Mouse (Mus musculus): Measurements from ENCODE around the gene Foxm1. TPM values are rescaled to one million over a fixed set of nuclear protein-coding genes. Genes with fewer than 3 reads are reported as not detected.

Foxm1 gene
- polyA plus RNA-seq, 1 experiment = 10.8 TPM

- Histone ChIP-seq H3K4me1 (ENCODE audit: control insufficient read depth, insufficient read depth, insufficient read length) (peaks cover 9% of the 10 kb centered on the region; the same call in 1 of the 2 replicates), H3K4me3 (ENCODE audit: extremely low read depth, insufficient read depth, insufficient read length) (no peak overlapping the region), H3K27ac (ENCODE audit: insufficient read depth, low read length) (no peak overlapping the region), H3K27me3 (ENCODE audit: control insufficient read depth, insufficient read depth, low read length) (no peaks in the 10 kb centered on the region), H3K36me3 (ENCODE audit: control insufficient read depth, insufficient read depth, low read length) (no peaks in the 10 kb centered on the region)
- DNase-seq (ENCODE audit: low read depth in 1 of 2, low spot score in 2 of 2) = no peak
- 90% methylated on average over 1 of the region's 1 CpGs for WGBS
- TF ChIP-seq POLR2A (IDR thresholded peaks at IDR 0.05; ENCODE audit: low read depth, low read length) = no peak
- TF ChIP-seq CTCF (IDR thresholded peaks at IDR 0.05; ENCODE audit: extremely low read depth, insufficient read depth, insufficient read length, insufficient replicate concordance) = no peak
These were observed 22.3 kb downstream of the Foxm1 start for GRCm38 (mm10) chr6:128385026-128385425.

GRCm38 (mm10) chr6:128389185-128389584 lies 26.4 kb downstream of the Foxm1 start:
- Histone ChIP-seq H3K27ac (ENCODE audit: insufficient read depth, low read length) (no peak overlapping the region), H3K4me3 (ENCODE audit: extremely low read depth, insufficient read depth, insufficient read length) (no peak overlapping the region), H3K36me3 (ENCODE audit: control insufficient read depth, insufficient read depth, low read length) (no peaks in the 10 kb centered on the region), H3K4me1 (ENCODE audit: control insufficient read depth, insufficient read depth, insufficient read length) (no peaks in the 10 kb centered on the region), H3K27me3 (ENCODE audit: control insufficient read depth, insufficient read depth, low read length) (no peaks in the 10 kb centered on the region)
- no peak for TF ChIP-seq POLR2A (IDR thresholded peaks at IDR 0.05; ENCODE audit: low read depth, low read length)
- TF ChIP-seq CTCF (IDR thresholded peaks at IDR 0.05; ENCODE audit: extremely low read depth, insufficient read depth, insufficient read length, insufficient replicate concordance) = no peak
- DNase-seq (ENCODE audit: low read depth in 1 of 2, low spot score in 2 of 2) = no peak
- WGBS = 89% methylated on average over 1 of the region's 1 CpGs

DNA sequence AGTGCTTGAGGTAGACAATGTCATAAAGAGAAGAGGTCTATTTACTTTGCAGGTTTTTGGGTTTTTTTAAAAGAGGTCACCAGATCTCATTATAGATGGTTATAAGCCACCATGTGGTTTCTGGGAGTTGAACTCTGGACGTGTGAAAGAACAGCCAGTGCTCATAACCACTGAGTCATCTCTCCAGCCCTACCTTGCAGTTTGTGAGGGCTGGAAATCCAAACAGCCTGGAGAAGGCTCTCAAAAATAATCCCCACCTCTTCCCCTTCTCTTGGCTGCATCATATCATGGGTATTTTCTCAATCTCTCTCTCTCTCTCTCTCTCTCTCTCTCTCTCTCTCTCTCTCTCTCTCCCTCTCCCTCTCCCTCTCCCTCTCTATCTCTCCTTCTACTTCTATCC lies 27.9 kb downstream of the Foxm1 start:
- Histone ChIP-seq H3K4me1 (ENCODE audit: control insufficient read depth, insufficient read depth, insufficient read length) (no peaks in the 10 kb centered on the region), H3K36me3 (ENCODE audit: control insufficient read depth, insufficient read depth, low read length) (no peaks in the 10 kb centered on the region), H3K4me3 (ENCODE audit: extremely low read depth, insufficient read depth, insufficient read length) (no peak overlapping the region), H3K27me3 (ENCODE audit: control insufficient read depth, insufficient read depth, low read length) (no peaks in the 10 kb centered on the region), H3K27ac (ENCODE audit: insufficient read depth, low read length) (no peak overlapping the region)
- TF ChIP-seq POLR2A (IDR thresholded peaks at IDR 0.05; ENCODE audit: low read depth, low read length) (no peak), CTCF (IDR thresholded peaks at IDR 0.05; ENCODE audit: extremely low read depth, insufficient read depth, insufficient read length, insufficient replicate concordance) (no peak)
- DNase-seq (ENCODE audit: low read depth in 1 of 2, low spot score in 2 of 2) = no peak
- 33% methylated on average over 1 of the region's 1 CpGs for WGBS

DNA sequence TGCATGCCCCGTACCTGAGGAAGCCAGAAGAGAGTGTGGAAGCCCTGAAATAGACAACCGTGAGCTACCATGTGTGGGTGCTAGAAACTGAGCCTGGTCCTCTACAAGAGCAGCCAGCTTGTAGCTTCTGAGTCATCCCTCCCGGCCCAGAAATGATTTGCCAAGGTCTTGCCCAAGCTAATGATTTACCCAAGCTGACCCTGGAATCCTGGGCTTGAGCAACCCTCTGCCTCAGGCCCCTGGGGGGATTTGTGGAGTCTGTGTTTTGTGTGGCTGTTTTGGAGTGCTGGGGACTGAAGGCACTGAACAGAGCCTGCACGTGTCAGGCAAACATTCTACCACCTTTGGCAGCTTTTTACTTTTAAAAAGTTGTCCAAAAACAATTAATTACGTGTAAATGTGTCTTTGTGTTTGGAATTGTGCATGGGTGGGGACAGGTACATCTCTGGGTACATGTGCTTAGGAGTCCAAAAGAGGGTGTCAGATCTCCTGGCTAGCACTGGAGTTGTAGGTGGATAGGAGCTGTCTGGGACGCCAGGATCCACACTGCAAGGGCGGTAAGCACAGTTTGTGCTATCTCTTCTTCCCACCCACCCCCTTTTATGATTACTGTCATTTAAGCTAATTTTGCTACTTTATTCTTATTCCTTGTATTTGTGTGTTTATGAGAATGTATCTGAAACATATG lies 35.0 kb downstream of the Foxm1 start:
- Histone ChIP-seq H3K27ac (ENCODE audit: insufficient read depth, low read length) (no peak overlapping the region), H3K36me3 (ENCODE audit: control insufficient read depth, insufficient read depth, low read length) (no peaks in the 10 kb centered on the region), H3K4me1 (ENCODE audit: control insufficient read depth, insufficient read depth, insufficient read length) (no peaks in the 10 kb centered on the region), H3K4me3 (ENCODE audit: extremely low read depth, insufficient read depth, insufficient read length) (no peak overlapping the region), H3K27me3 (ENCODE audit: control insufficient read depth, insufficient read depth, low read length) (no peaks in the 10 kb centered on the region)
- no peak for TF ChIP-seq CTCF (IDR thresholded peaks at IDR 0.05; ENCODE audit: extremely low read depth, insufficient read depth, insufficient read length, insufficient replicate concordance)
- TF ChIP-seq POLR2A (IDR thresholded peaks at IDR 0.05; ENCODE audit: low read depth, low read length) = no peak
- DNase-seq (ENCODE audit: low read depth in 1 of 2, low spot score in 2 of 2) = no peak
- WGBS = 84% methylated on average over 7 of the region's 7 CpGs

DNA sequence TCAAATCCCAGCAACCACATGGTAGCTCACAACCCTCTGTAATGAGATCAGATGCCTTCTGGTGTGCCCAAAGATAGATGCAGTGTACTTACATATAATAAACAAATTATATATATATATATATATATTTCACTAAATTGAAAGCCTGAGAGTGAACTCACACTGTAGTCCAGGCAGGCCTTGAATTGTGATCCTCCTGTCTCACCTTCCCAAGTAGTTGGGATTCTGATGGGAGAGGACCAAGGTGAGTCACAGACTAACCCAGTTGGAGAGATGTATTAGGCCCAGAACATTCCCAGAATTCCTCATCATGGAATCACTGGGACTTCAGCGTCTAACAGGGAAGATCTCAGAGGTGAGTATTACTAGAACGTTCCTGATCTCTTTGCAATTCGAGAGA lies 36.2 kb downstream of the Foxm1 start, which contains the start of gene Nrip2:
TSS of gene Nrip2 (plus strand) at position 301 of the 400 bp plus-strand sequence.
- TF ChIP-seq POLR2A (IDR thresholded peaks at IDR 0.05; ENCODE audit: low read depth, low read length) (no peak), CTCF (IDR thresholded peaks at IDR 0.05; ENCODE audit: extremely low read depth, insufficient read depth, insufficient read length, insufficient replicate concordance) (no peak)
- Histone ChIP-seq H3K27ac (ENCODE audit: insufficient read depth, low read length) (no peak within 1 kb of the TSS), H3K27me3 (ENCODE audit: control insufficient read depth, insufficient read depth, low read length) (no peaks in the 10 kb centered on the region), H3K4me3 (ENCODE audit: extremely low read depth, insufficient read depth, insufficient read length) (no peak within 1 kb of the TSS), H3K4me1 (ENCODE audit: control insufficient read depth, insufficient read depth, insufficient read length) (no peaks in the 10 kb centered on the region), H3K36me3 (ENCODE audit: control insufficient read depth, insufficient read depth, low read length) (no peaks in the 10 kb centered on the region)
- no peak for DNase-seq (ENCODE audit: low read depth in 1 of 2, low spot score in 2 of 2)
- 89% methylated on average over 3 of the region's 3 CpGs for WGBS

DNA sequence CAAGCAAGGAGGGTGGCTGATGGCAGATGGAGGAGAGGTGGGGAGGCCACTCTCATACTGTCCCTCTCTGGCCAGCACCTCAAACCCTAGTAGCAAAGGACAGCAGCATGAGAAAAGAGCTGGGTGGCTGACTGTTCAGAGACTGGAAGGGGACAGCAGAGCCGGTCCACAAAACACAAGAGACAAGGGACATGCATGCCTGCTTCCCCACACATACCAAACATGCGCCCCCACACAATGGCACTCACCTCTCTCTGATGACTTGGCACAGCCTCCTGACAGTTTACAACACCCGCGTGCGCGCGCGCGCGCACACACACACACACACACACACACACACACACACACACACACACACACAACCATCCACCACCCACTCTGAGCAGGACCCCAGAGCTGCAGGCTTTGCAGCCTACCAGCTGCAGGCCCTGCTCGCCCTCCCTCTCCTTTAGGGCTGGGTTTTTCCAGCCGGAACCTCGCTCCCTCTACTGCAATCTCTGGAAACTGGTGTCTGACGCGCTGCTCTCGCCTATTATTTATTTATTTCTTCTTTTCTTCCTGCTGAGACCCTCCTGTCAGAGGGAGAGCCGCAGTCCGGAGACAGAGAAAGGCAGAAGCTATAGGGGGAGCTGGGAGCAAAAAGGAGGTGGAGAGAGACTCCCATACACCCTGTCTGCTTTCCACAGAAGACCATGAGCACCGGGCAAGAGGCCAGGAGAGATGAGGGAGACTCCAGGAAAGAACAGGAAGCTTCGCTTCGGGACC lies 36.8 kb downstream of the Foxm1 start:
- no peak for DNase-seq (ENCODE audit: low read depth in 1 of 2, low spot score in 2 of 2)
- H3K36me3 ChIP-seq (ENCODE audit: control insufficient read depth, insufficient read depth, low read length) = no peaks in the 10 kb centered on the region
- no peak overlapping the region for H3K27ac ChIP-seq (ENCODE audit: insufficient read depth, low read length)
- TF ChIP-seq POLR2A (IDR thresholded peaks at IDR 0.05; ENCODE audit: low read depth, low read length) (no peak), CTCF (IDR thresholded peaks at IDR 0.05; ENCODE audit: extremely low read depth, insufficient read depth, insufficient read length, insufficient replicate concordance) (no peak)
- WGBS = 80% methylated on average over 17 of the region's 21 CpGs
- H3K4me3 ChIP-seq (ENCODE audit: extremely low read depth, insufficient read depth, insufficient read length) = no peak overlapping the region
- H3K27me3 ChIP-seq (ENCODE audit: control insufficient read depth, insufficient read depth, low read length) = no peaks in the 10 kb centered on the region
- no peaks in the 10 kb centered on the region for H3K4me1 ChIP-seq (ENCODE audit: control insufficient read depth, insufficient read depth, insufficient read length)

- no peak overlapping the region for H3K27ac ChIP-seq (ENCODE audit: insufficient read depth, low read length)
- DNase-seq (ENCODE audit: low read depth in 1 of 2, low spot score in 2 of 2) = no peak
- WGBS = 42% methylated on average over 5 of the region's 5 CpGs
These were observed 41.9 kb downstream of the Foxm1 start for GRCm38 (mm10) chr6:128404708-128405107.

More at GRCm38 (mm10) chr6:128404708-128405107, 41.9 kb downstream of the Foxm1 start:
- peaks cover 11% of the 10 kb centered on the region for H3K36me3 ChIP-seq (ENCODE audit: control insufficient read depth, insufficient read depth, low read length)
- H3K4me1 ChIP-seq (ENCODE audit: control insufficient read depth, insufficient read depth, insufficient read length) = no peaks in the 10 kb centered on the region
- TF ChIP-seq CTCF (IDR thresholded peaks at IDR 0.05; ENCODE audit: extremely low read depth, insufficient read depth, insufficient read length, insufficient replicate concordance) (no peak), POLR2A (IDR thresholded peaks at IDR 0.05; ENCODE audit: low read depth, low read length) (no peak)
- no peak overlapping the region for H3K4me3 ChIP-seq (ENCODE audit: extremely low read depth, insufficient read depth, insufficient read length)
- no peaks in the 10 kb centered on the region for H3K27me3 ChIP-seq (ENCODE audit: control insufficient read depth, insufficient read depth, low read length)

Measured in spleen, adult 2 months (tissue).